Mouse (Mus musculus) liver, embryonic 16.5 days (tissue): ENCODE measurements around the gene Fkbp3. TPM values are rescaled to one million over a fixed set of nuclear protein-coding genes. Genes with fewer than 3 reads are reported as not detected.

Experiments
- ATAC-seq: fragments of 200-750 bp; cut with Nextera tagmentation; 2 replicates; pipeline ENCODE4 v1.8.0; 2017; ENCODE audit warnings: low read depth, mild to moderate bottlenecking, moderate number of reproducible peaks, moderate library complexity
- H3K27ac ChIP-seq: fragments of 300-500 bp; sonication (generic); 2 replicates; pipeline ENCODE4 v1.5.1; 2014; ENCODE audit warnings: mild to moderate bottlenecking, low read length
- H3K27me3 ChIP-seq: fragments of 300-500 bp; sonication (generic); 2 replicates; pipeline ENCODE4 v1.6.1; 2014; ENCODE audit warnings: low read depth, low read length, mixed read lengths; ENCODE audit not compliant: control insufficient read depth, insufficient read depth
- H3K36me3 ChIP-seq: fragments of 300-500 bp; sonication (generic); 2 replicates; pipeline ENCODE4 v1.6.1; 2014; ENCODE audit warnings: mild to moderate bottlenecking; ENCODE audit not compliant: control insufficient read depth, insufficient read depth
- H3K4me1 ChIP-seq: fragments of 300-500 bp; sonication (generic); 2 replicates; pipeline ENCODE4 v1.6.1; 2014; ENCODE audit warnings: low read depth, low read length, mixed read lengths; ENCODE audit not compliant: control insufficient read depth
- H3K4me2 ChIP-seq: fragments of 300-500 bp; sonication (generic); 2 replicates; pipeline ENCODE4 v1.6.1; 2014; ENCODE audit warnings: low read depth, low read length, mixed read lengths
- H3K4me3 ChIP-seq: fragments of 300-500 bp; sonication (generic); 2 replicates; pipeline ENCODE4 v1.5.1; 2014; ENCODE audit warnings: low read depth, mild to moderate bottlenecking, low read length
- H3K9ac ChIP-seq: fragments of 300-500 bp; sonication (generic); 2 replicates; pipeline ENCODE4 v1.6.1; 2014; ENCODE audit warnings: low read depth, low read length
- H3K9me3 ChIP-seq: fragments of 300-500 bp; sonication (generic); replicated peaks from 2 replicates; pipeline ENCODE4 v1.6.1; 2016; ENCODE audit warnings: low read length; ENCODE audit not compliant: control insufficient read depth
- WGBS: fragments of 180-500 bp; shearing (Covaris S2); extraction: QIAGEN DNeasy Blood & Tissue Kit; methylation state at CpG from one replicate; pipeline ENCODE4 v1.1.7; 2014; ENCODE audit not compliant: insufficient replicate concordance; 5-methylcytosine and 5-hydroxymethylcytosine counted together
- polyA plus RNA-seq: library from polyadenylated mRNA; unstranded; fragments of >200 nt; fragmentation: Nextera tagmentation; extraction: Ambion mirVana; gene quantifications from 2 replicates; pipeline ENCODE4 v1.2.1, GENCODE M21; 2015

The Fkbp3 gene
- polyA plus RNA-seq, 1 experiment from 2014 or later = 101 TPM

DNA sequence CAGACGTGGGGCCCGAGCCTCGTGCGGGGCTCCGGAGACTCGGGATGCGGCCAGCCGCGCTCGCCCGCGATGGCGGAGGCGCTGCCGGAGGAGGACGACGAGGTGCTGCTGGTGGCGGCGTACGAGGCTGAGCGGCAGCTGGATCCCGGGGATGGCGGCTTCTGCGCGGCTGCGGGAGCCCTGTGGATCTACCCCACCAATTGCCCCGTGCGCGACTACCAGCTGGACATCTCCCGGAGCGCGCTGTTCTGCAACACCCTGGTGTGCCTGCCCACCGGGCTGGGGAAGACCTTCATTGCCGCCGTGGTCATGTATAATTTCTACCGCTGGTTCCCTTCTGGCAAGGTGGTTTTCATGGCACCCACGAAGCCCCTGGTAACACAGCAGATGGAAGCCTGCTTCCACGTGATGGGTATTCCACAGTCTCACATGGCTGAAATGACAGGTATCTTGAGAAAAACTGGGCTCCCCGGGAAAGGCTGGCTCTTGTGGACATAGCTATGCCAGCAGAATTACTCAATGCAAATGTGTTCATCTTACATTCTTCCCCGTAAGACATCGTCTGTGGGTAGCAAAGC is 2.0 kb upstream of the Fkbp3 start:
- Histone ChIP-seq H3K4me3 (peak overlapping the region; percentile 84), H3K9ac (peak overlapping the region; percentile 88), H3K4me1 (peaks cover 31% of the 10 kb centered on the region), H3K4me2 (peak overlapping the region; percentile 96), H3K9me3 (no peaks in the 10 kb centered on the region), H3K27ac (peak overlapping the region; percentile 72), H3K27me3 (no peaks in the 10 kb centered on the region), H3K36me3 (no peaks in the 10 kb centered on the region)
- WGBS = under 1% methylated on average over 41 of the region's 41 CpGs
- ATAC-seq = peak; percentile 0; the same call in 1 of the 2 replicates

DNA sequence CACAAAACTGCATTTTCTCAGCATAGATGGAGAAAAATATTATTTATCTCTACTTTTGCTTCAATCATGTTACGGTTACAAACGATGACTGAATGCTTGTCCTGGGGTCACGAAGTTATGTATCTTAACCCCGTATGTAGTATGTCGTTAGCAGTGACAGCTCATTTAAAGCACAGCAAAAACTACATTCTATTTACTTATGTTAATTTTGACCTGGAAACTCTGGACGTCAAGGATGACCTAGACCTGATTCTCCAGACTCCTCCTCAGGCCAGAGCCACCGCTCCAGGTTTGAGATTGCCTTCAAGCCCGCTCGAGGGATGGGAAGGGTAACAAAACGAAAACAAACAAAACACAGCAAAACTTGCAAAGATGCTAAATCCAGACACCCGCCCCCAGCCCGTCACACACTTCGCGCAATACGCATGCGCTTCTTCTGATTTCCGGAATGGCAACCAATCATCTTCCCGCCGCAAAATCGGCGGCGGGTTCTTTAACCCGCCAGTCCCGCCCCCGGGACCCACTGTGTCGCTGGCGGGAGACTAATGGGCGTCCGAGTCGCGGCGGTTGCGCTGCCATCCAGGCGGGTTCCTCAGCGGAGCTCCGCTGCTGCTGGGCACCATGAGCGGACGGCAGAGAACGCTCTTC is 1.4 kb upstream of the Fkbp3 start, which contains the start of gene Fancm:
Gene Fancm, plus strand, starts transcription at position 519 of the 648 bp plus-strand sequence.
- H3K36me3 ChIP-seq = no peaks in the 10 kb centered on the region
- H3K27me3 ChIP-seq = no peaks in the 10 kb centered on the region
- peak within 1 kb of the TSS; percentile 88 for H3K9ac ChIP-seq
- H3K4me1 ChIP-seq = peaks cover 31% of the 10 kb centered on the region
- peak within 1 kb of the TSS; percentile 73 for H3K27ac ChIP-seq
- peak; percentile 47 for ATAC-seq
- peak within 1 kb of the TSS; percentile 84 for H3K4me3 ChIP-seq
- 1% methylated on average over 39 of the region's 39 CpGs for WGBS
- H3K9me3 ChIP-seq = no peaks in the 10 kb centered on the region
- H3K4me2 ChIP-seq = peak within 1 kb of the TSS; percentile 96

DNA sequence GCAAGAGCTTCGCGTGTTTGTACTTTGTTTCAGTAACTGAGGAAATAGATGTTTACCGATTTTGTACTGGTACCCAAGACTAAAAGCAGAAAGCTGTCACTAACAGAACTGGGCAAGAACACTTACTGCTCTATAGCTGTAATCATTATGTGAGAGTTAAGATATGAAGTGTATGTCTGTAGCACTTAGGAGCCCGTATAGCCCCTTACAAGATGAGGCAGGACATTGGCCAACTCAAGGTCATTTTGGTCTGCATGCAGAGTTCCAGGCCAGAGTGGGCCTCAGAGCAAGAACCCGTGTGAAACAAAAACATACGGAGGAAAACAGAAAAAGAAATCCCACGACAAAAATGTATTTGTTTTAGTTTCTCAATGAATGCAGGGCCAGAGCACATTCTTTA is 844 bp upstream of the Fkbp3 start:
- ATAC-seq = no peak
- no peaks in the 10 kb centered on the region for H3K27me3 ChIP-seq
- H3K4me3 ChIP-seq = peak overlapping the region; percentile 84
- H3K27ac ChIP-seq = peak overlapping the region; percentile 73
- peaks cover 31% of the 10 kb centered on the region for H3K4me1 ChIP-seq
- peak overlapping the region; percentile 96 for H3K4me2 ChIP-seq
- H3K9me3 ChIP-seq = no peaks in the 10 kb centered on the region
- 43% methylated on average over 7 of the region's 7 CpGs for WGBS
- H3K9ac ChIP-seq = peak overlapping the region; percentile 15; the same call in 1 of the 2 replicates
- no peaks in the 10 kb centered on the region for H3K36me3 ChIP-seq

DNA sequence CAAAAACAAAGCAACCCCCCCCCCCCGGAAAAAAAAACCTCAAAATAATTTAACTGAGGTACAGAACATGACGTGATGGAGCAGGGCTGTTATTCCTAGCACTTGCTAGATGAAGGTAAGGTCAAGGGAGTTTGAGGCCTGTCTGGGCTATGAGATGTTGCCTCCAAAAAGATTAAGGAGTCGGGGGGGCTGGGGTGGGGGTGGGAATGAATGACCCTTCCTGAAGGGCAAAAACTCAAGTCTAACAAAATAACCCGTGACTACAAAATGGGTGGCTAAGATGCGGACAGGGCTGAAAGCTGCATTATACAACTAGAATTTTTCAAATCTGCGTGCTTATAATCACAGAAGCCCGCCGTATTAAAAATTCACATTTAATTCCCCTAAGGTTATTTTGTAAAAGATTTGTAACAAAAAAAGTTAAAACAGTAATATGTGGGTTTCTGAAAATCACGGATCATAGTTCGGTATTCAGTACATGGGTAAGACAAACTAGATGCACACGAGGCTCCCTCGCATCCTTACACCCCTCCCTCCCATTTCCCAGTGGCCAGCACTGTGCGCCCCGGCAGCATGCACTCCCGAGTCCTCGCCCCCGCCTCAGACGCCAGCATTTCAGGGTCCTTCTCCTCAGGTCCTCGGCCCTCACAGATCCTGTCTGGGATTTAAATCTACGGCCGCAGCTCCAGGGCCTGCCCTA is 746 bp downstream of the Fkbp3 start:
- 2% methylated on average over 21 of the region's 21 CpGs for WGBS
- H3K27ac ChIP-seq = peak overlapping the region; percentile 83
- no peaks in the 10 kb centered on the region for H3K9me3 ChIP-seq
- ATAC-seq = no peak
- H3K4me1 ChIP-seq = peaks cover 31% of the 10 kb centered on the region
- peak overlapping the region; percentile 84 for H3K4me3 ChIP-seq
- no peaks in the 10 kb centered on the region for H3K27me3 ChIP-seq
- peak overlapping the region; percentile 77 for H3K9ac ChIP-seq
- peak overlapping the region; percentile 96 for H3K4me2 ChIP-seq
- H3K36me3 ChIP-seq = peaks cover 3% of the 10 kb centered on the region; the same call in 1 of the 2 replicates

DNA sequence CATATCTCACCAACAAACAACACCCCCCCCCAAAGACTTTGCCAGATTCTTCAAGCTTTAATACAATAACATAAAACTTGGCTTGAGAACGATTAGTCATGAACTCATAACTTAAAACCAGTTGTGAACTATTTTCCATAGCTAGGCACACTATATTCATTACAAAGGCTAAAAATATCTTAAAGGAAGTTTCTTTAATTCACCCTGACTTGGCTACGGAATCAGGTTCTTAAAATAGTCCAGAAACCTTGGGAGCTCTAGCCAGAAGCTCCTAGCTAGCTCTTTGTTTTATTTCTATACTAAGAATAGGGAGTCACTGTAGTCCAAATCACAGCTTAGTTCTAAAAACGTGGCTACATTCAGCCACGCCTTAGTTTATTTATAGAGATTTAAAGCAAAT is 5.4 kb downstream of the Fkbp3 start:
- no peak overlapping the region for H3K27ac ChIP-seq
- no peak overlapping the region for H3K9ac ChIP-seq
- peaks cover 7% of the 10 kb centered on the region for H3K4me1 ChIP-seq
- no peak for ATAC-seq
- 61% methylated on average over 4 of the region's 4 CpGs for WGBS
- no peak overlapping the region for H3K4me3 ChIP-seq
- H3K9me3 ChIP-seq = no peaks in the 10 kb centered on the region
- H3K4me2 ChIP-seq = no peak overlapping the region
- no peaks in the 10 kb centered on the region for H3K27me3 ChIP-seq
- H3K36me3 ChIP-seq = peaks cover 8% of the 10 kb centered on the region; the same call in 1 of the 2 replicates

DNA sequence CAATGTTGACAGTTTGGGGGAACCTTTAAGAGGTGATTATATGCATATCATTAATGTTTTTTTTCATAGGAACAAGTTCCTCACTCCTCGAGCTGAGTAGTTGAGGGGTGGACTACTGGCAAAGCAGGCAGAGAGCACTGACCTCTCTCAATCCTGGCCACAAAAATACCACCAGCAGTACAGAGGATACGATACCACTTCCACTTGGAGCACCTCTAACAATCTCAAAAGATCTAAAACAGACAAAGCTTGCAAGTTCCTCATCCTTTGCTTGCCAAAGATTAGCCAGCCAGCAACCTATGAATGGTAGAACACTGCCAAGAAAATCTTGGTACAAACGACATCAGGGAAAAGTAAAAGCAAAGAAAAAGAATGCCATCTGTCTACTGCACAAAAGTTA is 7.6 kb downstream of the Fkbp3 start:
- Histone ChIP-seq H3K36me3 (peaks cover 18% of the 10 kb centered on the region), H3K27me3 (no peaks in the 10 kb centered on the region), H3K27ac (no peak overlapping the region), H3K4me3 (no peak overlapping the region), H3K4me2 (no peak overlapping the region), H3K4me1 (no peaks in the 10 kb centered on the region), H3K9me3 (no peaks in the 10 kb centered on the region), H3K9ac (no peak overlapping the region)
- WGBS = 32% methylated on average over 3 of the region's 3 CpGs
- no peak for ATAC-seq

DNA sequence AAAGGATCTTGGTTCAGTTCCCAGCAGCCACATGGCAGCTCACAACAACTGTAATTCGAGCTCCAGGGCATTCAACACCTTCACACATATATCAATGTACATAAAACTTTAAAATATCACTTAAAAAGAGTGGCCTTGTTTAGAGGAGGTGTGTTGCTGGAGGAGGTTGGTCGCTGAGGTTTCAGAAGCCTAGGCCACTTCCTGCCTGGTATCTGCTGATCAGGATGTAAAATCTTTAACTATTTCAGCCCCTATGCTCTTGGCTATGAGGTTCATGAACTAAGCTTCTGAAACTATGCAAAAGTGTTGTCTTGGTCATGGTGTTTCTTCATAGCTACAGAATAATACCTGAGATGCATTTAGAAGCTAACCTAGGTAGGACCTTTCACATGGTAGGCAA is 8.6 kb downstream of the Fkbp3 start:
- no peak for ATAC-seq
- 14% methylated on average over 2 of the region's 2 CpGs for WGBS
- H3K27ac ChIP-seq = no peak overlapping the region
- H3K4me2 ChIP-seq = no peak overlapping the region
- H3K4me3 ChIP-seq = no peak overlapping the region
- H3K9me3 ChIP-seq = no peaks in the 10 kb centered on the region
- no peak overlapping the region for H3K9ac ChIP-seq
- H3K27me3 ChIP-seq = no peaks in the 10 kb centered on the region
- H3K4me1 ChIP-seq = no peaks in the 10 kb centered on the region
- H3K36me3 ChIP-seq = peaks cover 26% of the 10 kb centered on the region

DNA sequence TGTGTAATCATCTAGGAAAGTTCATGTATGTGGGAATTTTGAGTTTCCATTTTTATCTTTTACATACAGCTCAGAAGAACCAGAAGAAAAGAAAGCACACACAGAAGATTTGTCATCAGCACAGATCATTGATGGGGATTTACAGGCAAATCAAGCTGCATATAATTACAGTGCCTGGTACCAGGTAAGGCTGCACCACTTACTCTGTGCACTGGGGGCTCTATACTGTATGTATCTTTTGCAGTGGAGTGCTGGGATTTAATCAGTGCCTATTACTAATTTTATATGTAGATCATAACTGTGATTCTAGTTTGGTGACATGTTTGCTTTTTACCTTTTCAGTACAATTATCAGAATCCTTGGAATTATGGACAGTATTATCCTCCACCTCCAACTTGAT is 12.7 kb downstream of the Fkbp3 start:
- no peaks in the 10 kb centered on the region for H3K27me3 ChIP-seq
- peaks cover 33% of the 10 kb centered on the region for H3K36me3 ChIP-seq
- ATAC-seq = no peak

DNA sequence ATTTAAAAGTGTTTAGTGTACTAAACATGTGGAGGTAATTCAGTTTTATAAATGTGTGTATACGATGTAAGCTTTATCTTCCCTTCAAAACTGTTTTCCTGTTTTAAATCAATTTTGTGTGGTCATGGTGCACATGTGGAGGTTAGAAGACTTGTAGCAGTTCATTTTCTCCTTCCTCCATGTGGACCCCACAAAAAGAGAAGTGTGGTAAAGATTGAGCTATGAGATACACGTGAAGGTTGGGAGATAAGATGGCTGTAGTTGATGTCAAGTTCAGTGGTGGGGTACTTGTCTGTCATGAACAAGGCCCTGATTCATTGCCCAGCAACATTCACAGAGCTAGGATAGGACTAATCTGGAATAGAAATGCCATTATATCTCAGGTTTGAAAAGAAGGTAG is 15.6 kb downstream of the Fkbp3 start:
- no peak for ATAC-seq
- Histone ChIP-seq H3K27ac (no peak overlapping the region), H3K4me2 (no peak overlapping the region), H3K4me3 (no peak overlapping the region), H3K9me3 (no peaks in the 10 kb centered on the region), H3K36me3 (peaks cover 35% of the 10 kb centered on the region), H3K27me3 (no peaks in the 10 kb centered on the region), H3K4me1 (no peaks in the 10 kb centered on the region), H3K9ac (no peak overlapping the region)
- WGBS = 29% methylated on average over 2 of the region's 2 CpGs

More for the DNA sequence above, 12.7 kb downstream of the Fkbp3 start:
- Histone ChIP-seq H3K27ac (no peak overlapping the region), H3K9me3 (no peaks in the 10 kb centered on the region), H3K9ac (no peak overlapping the region), H3K4me1 (no peaks in the 10 kb centered on the region), H3K4me2 (no peak overlapping the region), H3K4me3 (no peak overlapping the region)
